Mouse (Mus musculus): ENCODE measurements around the gene Hyls1. TPM values are rescaled to one million over a fixed set of nuclear protein-coding genes. Genes with fewer than 3 reads are reported as not detected.
A peak's percentile ranks its signal among the peaks of the same experiment; 100 is the strongest.

The Hyls1 gene
- total RNA-seq, 2 experiments from 2014 or later, result 3.3 to 5.0 TPM

- peak; percentile 18 for DNase-seq
Measured at GRCm38 (mm10) chr9:35544666-35545065, 25.5 kb downstream of the Hyls1 start.

GRCm38 (mm10) chr9:35543099-35543860 is 26.9 kb downstream of the Hyls1 start:
- DNase-seq, result no peak

- DNase-seq, result no peak
Measured at GRCm38 (mm10) chr9:35541941-35542340, 28.3 kb downstream of the Hyls1 start.

- peak; percentile 90 for DNase-seq
Measured at GRCm38 (mm10) chr9:35541488-35541887, 28.7 kb downstream of the Hyls1 start.

GRCm38 (mm10) chr9:35541024-35541423 is 29.2 kb downstream of the Hyls1 start:
- no peak for DNase-seq

- no peak for DNase-seq
Measured at GRCm38 (mm10) chr9:35539001-35539750, 31.0 kb downstream of the Hyls1 start.

GRCm38 (mm10) chr9:35535876-35536275 is 34.3 kb downstream of the Hyls1 start:
- DNase-seq, result no peak

GRCm38 (mm10) chr9:35535110-35535509 is 35.1 kb downstream of the Hyls1 start:
- DNase-seq, result peak; percentile 49

GRCm38 (mm10) chr9:35533266-35533665 is 36.9 kb downstream of the Hyls1 start:
- no peak for DNase-seq

GRCm38 (mm10) chr9:35529796-35530195 is 40.4 kb downstream of the Hyls1 start:
- DNase-seq, result no peak

GRCm38 (mm10) chr9:35529141-35529540 is 41.1 kb downstream of the Hyls1 start:
- DNase-seq, result no peak

GRCm38 (mm10) chr9:35523941-35524411 is 46.2 kb downstream of the Hyls1 start:
- DNase-seq, result peak; percentile 80

- DNase-seq, result peak; percentile 42
Measured at GRCm38 (mm10) chr9:35523541-35523940, 46.7 kb downstream of the Hyls1 start.

GRCm38 (mm10) chr9:35522821-35523515 is 47.2 kb downstream of the Hyls1 start:
- peak; percentile 24 for DNase-seq

- DNase-seq, result no peak
Measured at GRCm38 (mm10) chr9:35522241-35522640, 48.0 kb downstream of the Hyls1 start.

GRCm38 (mm10) chr9:35520631-35521348 is 49.4 kb downstream of the Hyls1 start:
- DNase-seq, result no peak

GRCm38 (mm10) chr9:35518169-35518568 is 52.0 kb downstream of the Hyls1 start, which contains the start of gene Gm1113:
TSS of gene Gm1113 (minus strand) at chr9:35518269.
- no peak for DNase-seq

GRCm38 (mm10) chr9:35516711-35517110 is 53.5 kb downstream of the Hyls1 start:
- DNase-seq, result no peak

GRCm38 (mm10) chr9:35516182-35516581 is 54.0 kb downstream of the Hyls1 start:
- DNase-seq, result no peak

- DNase-seq, result no peak
Measured at GRCm38 (mm10) chr9:35513900-35514299, 56.3 kb downstream of the Hyls1 start.

All from adrenal gland, postnatal 10 days (tissue).